Mouse (Mus musculus) bone marrow, adult 2 months (tissue): Measurements from ENCODE around the gene Mknk1. TPM values are rescaled to one million over a fixed set of nuclear protein-coding genes. Genes with fewer than 3 reads are reported as not detected.

Experiments used
- H3K27ac ChIP-seq: fragments of 200-500 bp; 2 replicates; pipeline ENCODE4 v1.5.1; 2012; ENCODE audit warnings: low read depth, mild to moderate bottlenecking, control low read depth, inconsistent platforms, low read length; ENCODE audit not compliant: control insufficient read depth, poor library complexity, insufficient read depth
- H3K4me1 ChIP-seq: fragments of 200-500 bp; 2 replicates; pipeline ENCODE4 v1.6.1; 2011; ENCODE audit warnings: low read length; ENCODE audit not compliant: control insufficient read depth, insufficient read depth
- H3K4me3 ChIP-seq: fragments of 200-500 bp; replicated peaks from 2 replicates; pipeline ENCODE3; 2011; ENCODE audit warnings: mild to moderate bottlenecking, low read depth, low read length, control low read depth; ENCODE audit not compliant: control insufficient read depth
- CTCF ChIP-seq: fragments of 200-500 bp; IDR thresholded peaks from 2 replicates; pipeline ENCODE4 v1.5.1; 2011; ENCODE audit warnings: low read length, control low read depth; ENCODE audit not compliant: control insufficient read depth, insufficient read depth
- POLR2A ChIP-seq: fragments of 200-500 bp; IDR thresholded peaks from 2 replicates; pipeline ENCODE4 v1.6.1; 2011; ENCODE audit warnings: low read depth, mild to moderate bottlenecking, control low read depth, low read length, borderline replicate concordance; ENCODE audit not compliant: control insufficient read depth
- WGBS: fragments of 180-500 bp; shearing (Covaris S2); methylation state at CpG from one replicate; pipeline ENCODE4 v1.1.7; 2018; 5-methylcytosine and 5-hydroxymethylcytosine counted together
- polyA plus RNA-seq: library from polyadenylated mRNA; stranded (reverse); fragments of >200 nt; gene quantifications from 2 replicates; pipeline ENCODE4 v1.2.4, GENCODE M21; 2011; ENCODE audit warnings: low replicate concordance; ENCODE audit not compliant: missing spikeins, insufficient read depth, insufficient read length

Mknk1 gene
- polyA plus RNA-seq, 1 experiment: 48.7 TPM

DNA sequence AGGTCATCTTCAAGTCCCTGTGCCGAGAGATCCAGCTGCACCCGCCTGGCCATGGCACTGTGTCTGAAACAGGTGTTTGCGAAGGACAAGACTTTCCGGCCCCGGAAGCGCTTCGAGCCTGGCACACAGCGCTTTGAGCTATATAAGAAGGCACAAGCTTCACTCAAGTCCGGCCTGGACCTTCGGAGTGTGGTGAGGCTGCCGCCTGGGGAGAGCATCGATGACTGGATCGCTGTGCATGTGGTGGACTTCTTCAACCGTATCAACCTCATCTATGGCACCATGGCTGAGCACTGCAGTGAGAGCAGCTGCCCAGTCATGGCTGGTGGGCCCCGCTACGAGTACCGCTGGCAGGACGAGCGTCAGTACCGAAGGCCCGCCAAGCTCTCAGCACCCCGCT, 7.8 kb upstream of the Mknk1 start:
- H3K27ac ChIP-seq: no peak overlapping the region

DNA sequence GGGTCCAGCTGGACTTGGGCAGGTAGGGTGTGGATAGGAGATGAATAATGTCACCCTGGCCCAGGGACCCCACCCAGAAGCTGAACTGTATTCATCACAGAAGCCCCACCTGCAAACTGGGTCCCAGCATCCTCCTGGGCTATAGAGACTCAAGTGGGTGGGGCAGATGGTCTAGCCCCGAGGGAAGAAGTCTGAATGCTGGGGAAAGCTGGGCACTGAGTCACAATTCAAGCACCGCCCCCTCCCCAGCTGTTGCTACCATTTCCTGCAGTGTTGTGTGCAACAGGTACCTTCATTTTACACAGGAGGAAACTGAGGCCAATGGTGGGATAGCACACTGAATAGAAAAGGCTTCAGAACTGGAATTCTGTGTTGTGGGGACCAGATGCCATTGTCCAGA, 7.0 kb upstream of the Mknk1 start:
- no peak overlapping the region for H3K4me3 ChIP-seq
- 62% methylated on average over 2 of the region's 2 CpGs for WGBS
- peaks cover 9% of the 10 kb centered on the region for H3K4me1 ChIP-seq
- H3K27ac ChIP-seq: no peak overlapping the region
- TF ChIP-seq POLR2A: no peak
- no peak for TF ChIP-seq CTCF

More for the DNA sequence above, 7.8 kb upstream of the Mknk1 start:
- TF ChIP-seq CTCF: no peak
- no peak for TF ChIP-seq POLR2A
- WGBS: 92% methylated on average over 22 of the region's 22 CpGs
- Histone ChIP-seq H3K4me1 (peaks cover 9% of the 10 kb centered on the region), H3K4me3 (no peak overlapping the region)

GRCm38 (mm10) chr4:115835576-115835975, 3.4 kb upstream of the Mknk1 start:
- no peak overlapping the region for H3K4me3 ChIP-seq
- 0 out of 2 replicates have a peak overlapping the region, but pooled peaks have one; percentile 20 for H3K27ac ChIP-seq
- TF ChIP-seq CTCF: no peak
- no peak for TF ChIP-seq POLR2A
- H3K4me1 ChIP-seq: peaks cover 3% of the 10 kb centered on the region
- 54% methylated on average over 2 of the region's 2 CpGs for WGBS

DNA sequence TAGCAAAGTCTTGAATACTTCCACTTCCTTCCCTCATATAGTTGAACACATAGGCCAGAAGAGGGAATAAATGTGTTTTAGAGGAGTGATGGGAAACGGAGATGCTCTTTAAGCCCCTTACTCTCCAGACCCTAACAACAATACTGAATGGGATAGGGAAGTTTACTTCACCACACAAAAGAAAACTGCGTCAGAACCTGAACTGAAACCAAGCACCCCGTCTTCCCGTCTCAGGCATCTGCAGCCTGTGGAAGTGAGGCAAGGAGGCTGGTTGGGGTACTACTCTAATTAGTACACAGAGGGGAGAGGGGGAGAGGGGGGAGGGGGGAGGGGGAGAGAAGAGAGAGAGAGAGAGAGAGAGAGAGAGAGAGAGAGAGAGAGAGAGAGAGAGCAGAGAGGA, 802 bp upstream of the Mknk1 start:
- Histone ChIP-seq H3K4me3 (no peak overlapping the region), H3K4me1 (no peaks in the 10 kb centered on the region; the same call in 1 of the 2 replicates), H3K27ac (no peak overlapping the region)
- TF ChIP-seq CTCF: no peak
- TF ChIP-seq POLR2A: no peak
- WGBS: 9% methylated on average over 4 of the region's 4 CpGs

- 58% methylated on average over 4 of the region's 4 CpGs for WGBS
- TF ChIP-seq POLR2A (no peak), CTCF (no peak)
- Histone ChIP-seq H3K27ac (no peak overlapping the region), H3K4me1 (no peaks in the 10 kb centered on the region; the same call in 1 of the 2 replicates), H3K4me3 (peak overlapping the region; percentile 44)
These were observed 958 bp downstream of the Mknk1 start for GRCm38 (mm10) chr4:115839956-115840355.

GRCm38 (mm10) chr4:115840842-115841241, 1.8 kb downstream of the Mknk1 start:
- no peak overlapping the region for H3K27ac ChIP-seq
- H3K4me1 ChIP-seq: no peaks in the 10 kb centered on the region; the same call in 1 of the 2 replicates
- TF ChIP-seq CTCF (no peak), POLR2A (no peak)
- 82% methylated on average over 4 of the region's 4 CpGs for WGBS
- no peak overlapping the region for H3K4me3 ChIP-seq

DNA sequence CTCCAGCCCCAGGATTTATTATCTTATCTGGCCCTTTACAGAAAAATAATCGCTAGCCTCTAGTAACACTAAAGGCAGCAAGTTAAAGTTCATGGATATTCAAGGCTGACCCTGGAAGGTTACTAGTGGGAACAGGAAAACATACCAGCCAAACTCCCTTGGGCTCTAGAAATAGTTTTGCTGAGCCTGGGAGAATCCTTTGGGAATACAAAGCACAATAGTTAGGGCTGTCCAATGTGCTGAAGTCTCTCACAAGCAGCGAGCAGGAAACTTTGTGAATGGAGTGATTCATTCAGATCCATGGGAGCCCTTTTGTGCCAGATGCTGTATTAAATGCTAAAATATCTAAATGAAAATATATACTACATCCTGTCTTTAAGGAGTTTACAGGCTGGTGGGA, 7.7 kb downstream of the Mknk1 start:
- WGBS: 79% methylated on average over 2 of the region's 2 CpGs
- TF ChIP-seq CTCF: no peak
- TF ChIP-seq POLR2A: no peak
- Histone ChIP-seq H3K4me1 (peaks cover 17% of the 10 kb centered on the region), H3K4me3 (no peak overlapping the region), H3K27ac (peak overlapping the region; percentile 7; the same call in 1 of the 2 replicates)

DNA sequence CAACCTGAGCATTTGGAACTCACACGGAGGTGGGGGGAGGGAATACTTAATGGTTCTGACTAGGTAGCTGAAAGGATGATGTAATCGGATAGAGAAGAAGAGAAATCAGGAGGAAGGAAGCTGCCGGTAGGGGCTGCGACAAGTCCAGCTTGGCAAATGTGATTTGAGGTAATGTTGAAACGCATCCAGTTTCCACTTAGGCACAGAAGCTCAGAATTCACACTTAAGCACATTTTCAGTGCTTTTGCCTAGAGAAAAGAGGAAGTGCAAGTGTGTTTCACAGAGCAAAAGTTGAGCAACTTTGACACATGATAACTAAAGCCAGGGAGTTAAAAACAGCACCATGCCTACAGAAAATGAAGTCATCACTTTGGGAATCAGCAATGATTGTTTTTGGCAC, 8.4 kb downstream of the Mknk1 start:
- Histone ChIP-seq H3K27ac (peak overlapping the region; percentile 85), H3K4me1 (peaks cover 17% of the 10 kb centered on the region), H3K4me3 (no peak overlapping the region)
- 4% methylated on average over 5 of the region's 5 CpGs for WGBS
- TF ChIP-seq CTCF: no peak
- no peak for TF ChIP-seq POLR2A

GRCm38 (mm10) chr4:115848083-115848482, 9.1 kb downstream of the Mknk1 start:
- 39% methylated on average over 1 of the region's 1 CpGs for WGBS
- H3K27ac ChIP-seq: peak overlapping the region; percentile 85
- peaks cover 17% of the 10 kb centered on the region for H3K4me1 ChIP-seq
- TF ChIP-seq CTCF (no peak), POLR2A (no peak)
- no peak overlapping the region for H3K4me3 ChIP-seq
